Mouse (Mus musculus) urinary bladder, postnatal 36 days (tissue): ENCODE measurements around the gene Snx5.

Experiments
- DNase-seq, 2 experiments: peaks; one replicate each; pipeline ENCODE4 v3.0.0; 2022; ENCODE audit warnings: low spot score in 2 of 2, mixed read lengths in 1 of 2

The Snx5 gene

GRCm38 (mm10) chr2:144267004-144267730 lies 3.5 kb downstream of the Snx5 start:
- no peak for DNase-seq

- DNase-seq = no peak
Observed at GRCm38 (mm10) chr2:144265916-144266683, 4.6 kb downstream of the Snx5 start.

DNA sequence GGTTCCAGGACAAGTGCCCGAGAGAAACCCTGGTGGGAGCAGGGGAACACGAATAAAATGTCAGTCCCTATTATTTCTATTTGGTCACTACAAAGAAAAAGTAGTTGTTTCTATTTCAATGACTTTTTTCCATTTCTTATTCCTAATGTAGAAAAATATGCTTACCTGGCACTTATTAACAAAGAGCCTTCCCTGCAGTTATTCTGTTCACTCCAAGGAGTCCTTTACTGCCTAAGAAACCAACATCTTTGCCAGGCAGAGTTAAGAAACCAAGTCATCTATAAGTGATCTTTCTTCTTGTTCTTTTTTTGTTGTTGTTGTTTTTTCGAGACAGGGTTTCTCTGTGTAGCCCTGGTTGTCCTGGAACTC lies 5.6 kb downstream of the Snx5 start:
- DNase-seq = no peak

GRCm38 (mm10) chr2:144264398-144265119 lies 6.1 kb downstream of the Snx5 start:
- DNase-seq = no peak

- no peak for DNase-seq
Observed at GRCm38 (mm10) chr2:144262837-144263236, 7.9 kb downstream of the Snx5 start.

DNA sequence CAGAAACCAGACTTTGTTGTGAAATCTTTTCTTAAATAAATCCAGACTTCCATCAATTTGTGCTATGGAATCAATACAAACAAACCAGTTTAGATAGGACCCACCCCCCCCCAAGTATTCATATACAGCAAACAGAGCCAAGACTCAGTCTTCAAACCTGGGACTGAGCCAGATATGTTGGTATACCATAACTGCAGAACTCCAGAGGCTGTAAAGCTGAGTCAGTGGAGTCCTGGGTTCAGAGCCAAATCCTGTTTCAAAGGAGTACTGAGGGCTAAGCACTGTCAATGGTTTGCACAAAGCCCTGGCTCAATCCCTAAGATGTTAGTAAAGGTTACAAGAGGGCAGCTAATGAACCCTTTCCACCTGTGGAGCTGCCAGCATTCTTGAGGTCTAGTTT lies 20.6 kb downstream of the Snx5 start:
- no peak for DNase-seq

- DNase-seq = no peak
Observed at GRCm38 (mm10) chr2:144248613-144249376, 21.9 kb downstream of the Snx5 start.

DNA sequence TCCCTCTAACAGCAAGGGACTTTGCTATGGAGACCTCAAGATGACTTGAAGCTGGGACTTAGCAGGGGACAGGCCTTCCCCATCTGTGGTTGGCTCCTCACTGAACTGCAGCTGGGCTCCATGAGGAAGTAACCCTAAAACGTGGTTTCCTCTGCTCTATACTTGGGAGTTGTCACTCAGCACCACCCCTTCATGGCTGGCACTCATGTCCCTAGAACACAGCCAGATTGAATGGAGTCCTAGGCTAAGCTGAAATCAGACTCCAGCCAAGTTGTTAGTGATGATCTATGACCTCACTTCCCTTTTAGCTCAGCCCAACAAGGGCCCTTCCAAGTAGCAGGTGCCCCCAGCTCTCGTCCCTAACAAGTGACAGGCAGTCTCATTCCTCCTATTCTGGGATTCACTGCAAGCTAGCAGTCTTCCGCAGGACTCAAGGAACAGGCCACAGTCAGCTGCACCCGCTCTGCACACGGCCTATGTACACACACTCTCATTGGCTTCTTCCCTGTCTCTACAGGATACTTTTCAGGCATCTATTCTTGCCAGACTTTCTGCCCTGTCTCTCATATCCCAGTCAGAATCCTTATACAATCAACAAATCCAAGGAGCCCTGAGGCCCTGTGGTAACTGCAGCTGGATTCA lies 23.2 kb downstream of the Snx5 start:
- no peak for DNase-seq

DNA sequence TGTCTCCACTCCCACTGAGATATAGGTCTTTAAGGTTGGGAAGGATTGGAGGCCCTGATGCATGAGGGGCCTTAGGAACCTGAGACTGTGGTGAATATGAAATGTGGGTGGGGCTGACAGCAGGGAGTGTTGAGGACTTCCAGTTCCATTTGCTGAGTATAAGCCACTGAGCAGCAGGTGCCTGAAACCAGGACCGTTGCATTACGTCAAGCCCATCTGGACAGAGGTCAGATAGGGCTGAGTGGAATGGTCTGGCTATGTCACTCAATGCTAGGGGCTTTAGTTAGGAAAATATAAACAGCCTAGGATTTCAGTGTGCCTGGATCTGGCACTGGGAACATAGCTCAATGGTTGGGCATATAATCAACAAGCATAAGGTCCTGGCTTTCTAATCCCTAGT lies 24.4 kb downstream of the Snx5 start:
- DNase-seq = no peak

- DNase-seq = no peak
Observed at GRCm38 (mm10) chr2:144245464-144245863, 25.2 kb downstream of the Snx5 start.

DNA sequence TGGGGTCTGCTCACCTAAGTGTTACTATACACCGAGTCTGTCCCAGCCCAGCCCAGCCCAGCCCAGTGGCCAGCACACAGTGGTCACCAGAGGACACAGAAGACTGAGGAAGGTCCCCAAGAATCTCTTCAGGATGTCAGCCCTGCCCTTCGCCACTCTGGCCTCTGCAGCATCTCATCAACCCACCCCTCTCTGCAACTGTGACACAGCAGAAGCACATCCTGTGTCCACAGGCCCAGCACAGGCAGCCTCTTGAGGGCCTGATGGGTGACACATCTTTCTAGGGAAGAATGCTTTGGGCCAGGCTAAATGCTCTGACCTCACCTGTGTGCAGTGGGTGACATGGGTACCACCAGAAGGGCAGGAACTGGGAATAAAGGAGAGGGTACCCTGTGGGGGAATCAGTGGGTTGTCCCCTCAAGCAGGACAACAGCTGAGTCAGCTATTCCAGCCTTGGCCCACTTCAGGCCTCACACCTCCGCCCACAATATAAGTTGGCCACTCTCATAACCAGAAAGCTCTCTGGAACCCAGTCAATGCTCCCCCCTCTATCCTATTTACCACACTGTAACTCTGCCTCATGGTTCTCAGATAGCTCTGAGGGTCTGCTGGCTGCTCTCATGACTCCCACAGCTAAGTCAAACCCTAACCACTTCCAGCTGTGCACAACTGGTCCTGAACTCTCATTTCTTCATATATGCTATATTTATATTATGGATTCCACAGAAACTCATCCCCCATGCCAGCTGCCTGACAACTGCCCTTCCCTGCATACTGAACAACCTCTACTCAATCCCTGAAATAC lies 30.4 kb downstream of the Snx5 start:
- no peak for DNase-seq

- DNase-seq = no peak
Observed at GRCm38 (mm10) chr2:144239318-144239717, 31.4 kb downstream of the Snx5 start.

DNA sequence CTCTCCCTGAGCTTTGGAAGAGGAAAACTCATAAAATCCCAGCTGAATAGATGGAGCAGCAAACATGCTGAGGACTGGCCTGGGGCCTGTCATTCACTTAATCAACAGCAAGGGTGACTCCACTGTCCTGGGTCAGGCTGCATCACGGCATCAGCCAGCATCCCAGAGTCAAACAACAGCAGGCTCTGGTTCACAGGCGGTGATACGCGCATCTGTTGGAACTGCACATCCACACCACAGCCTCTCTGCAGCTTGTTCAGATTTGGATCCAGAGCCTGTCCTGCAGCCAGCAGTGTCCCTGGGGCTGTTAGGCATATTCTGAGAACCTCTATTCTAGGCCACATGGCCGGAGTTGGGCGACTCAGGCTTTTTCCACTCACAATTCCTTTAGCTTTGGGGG lies 32.4 kb downstream of the Snx5 start:
- DNase-seq = peak; percentile 20 to 65

DNA sequence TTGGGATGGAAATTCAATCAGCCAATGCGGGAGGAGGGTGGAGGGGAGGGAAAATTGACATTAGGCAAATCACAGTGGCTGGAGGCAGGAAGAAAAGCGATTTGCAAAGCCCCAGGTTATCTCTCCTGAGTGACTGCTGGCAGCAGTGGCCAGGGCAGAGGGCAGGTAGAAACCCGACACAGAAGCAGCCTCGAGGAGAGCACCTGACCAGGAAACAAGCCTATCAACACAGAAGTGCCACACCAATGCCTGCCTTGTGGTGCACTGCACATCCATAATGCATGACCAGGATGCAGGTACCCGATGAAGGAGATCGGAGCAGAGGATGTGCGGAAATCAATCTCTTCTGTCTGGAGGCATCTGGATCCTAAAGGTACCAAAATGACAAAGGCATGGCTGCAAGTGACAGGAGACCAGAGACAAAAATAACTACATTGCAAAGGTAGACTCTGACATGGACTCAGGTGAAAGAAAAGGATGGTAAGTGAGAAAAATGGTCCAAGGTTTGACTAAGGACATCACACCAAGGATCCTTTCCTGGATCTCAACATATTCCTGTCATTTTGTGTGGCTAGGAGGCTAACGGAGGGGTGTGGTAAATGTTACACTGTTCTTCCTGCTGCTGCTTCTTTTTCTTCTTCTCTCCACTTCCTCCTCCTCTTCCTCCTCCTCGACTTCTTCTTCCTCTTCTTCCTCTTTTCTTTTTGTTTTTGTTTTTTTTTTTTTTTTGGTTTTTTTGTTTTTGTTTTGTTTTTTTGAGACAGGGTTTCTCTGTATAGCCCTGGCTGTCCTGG lies 33.7 kb downstream of the Snx5 start:
- DNase-seq = no peak

GRCm38 (mm10) chr2:144235776-144236175 lies 34.9 kb downstream of the Snx5 start:
- DNase-seq = no peak

DNA sequence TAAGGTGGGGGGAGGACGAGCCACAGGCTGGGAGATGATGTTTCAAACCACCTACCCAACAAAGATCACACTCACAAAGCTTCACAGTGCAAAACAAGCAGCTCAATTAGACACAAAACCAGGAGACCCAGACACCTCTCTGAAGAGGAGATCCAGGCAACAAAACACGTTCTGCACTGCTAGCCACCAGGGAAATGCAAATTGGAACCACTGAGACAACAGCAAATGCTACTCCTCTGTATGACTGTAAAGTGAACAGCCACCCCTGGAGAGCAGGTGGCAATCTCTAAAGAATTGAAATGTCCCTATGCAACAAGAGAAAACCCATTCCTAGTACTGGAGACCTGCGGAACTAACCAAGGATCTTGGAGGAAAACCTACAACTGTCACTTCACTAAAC lies 37.2 kb downstream of the Snx5 start:
- DNase-seq = no peak

- DNase-seq = no peak
Observed at GRCm38 (mm10) chr2:144231115-144231514, 39.6 kb downstream of the Snx5 start.

GRCm38 (mm10) chr2:144230498-144230897 lies 40.2 kb downstream of the Snx5 start:
- peak in 1 of 2 experiments; percentile 33 for DNase-seq

GRCm38 (mm10) chr2:144229647-144230046 lies 41.1 kb downstream of the Snx5 start:
- DNase-seq = no peak
